Mouse (Mus musculus) liver, postnatal 0 days (tissue): ENCODE data around the gene Bsph2. TPM values are rescaled to one million over a fixed set of nuclear protein-coding genes. Genes with fewer than 3 reads are reported as not detected.

Experiments
- ATAC-seq: fragments of 200-750 bp; cut with Nextera tagmentation; 2 replicates; pipeline ENCODE4 v1.8.0; 2017; ENCODE audit warnings: mild to moderate bottlenecking, moderate library complexity
- DNase-seq: peaks from one replicate; pipeline ENCODE4 v3.0.0-alpha.2; 2016
- H3K27ac ChIP-seq: fragments of 300-500 bp; sonication (generic); 2 replicates; pipeline ENCODE4 v1.5.1; 2014; ENCODE audit warnings: antibody characterized with exemption, moderate library complexity, mild to moderate bottlenecking, low read depth
- H3K27me3 ChIP-seq: fragments of 300-500 bp; sonication (generic); 2 replicates; pipeline ENCODE4 v1.6.1; 2014; ENCODE audit warnings: low read length, control low read depth, mixed read lengths; ENCODE audit not compliant: insufficient read depth
- H3K36me3 ChIP-seq: fragments of 300-500 bp; sonication (generic); replicated peaks from 2 replicates; pipeline ENCODE4 v1.6.1; 2014; ENCODE audit warnings: mild to moderate bottlenecking, control low read depth, low read length, moderate library complexity, mixed read lengths; ENCODE audit not compliant: insufficient read depth
- H3K4me1 ChIP-seq: fragments of 300-500 bp; sonication (generic); 2 replicates; pipeline ENCODE4 v1.6.1; 2014; ENCODE audit warnings: antibody characterized with exemption, mild to moderate bottlenecking, control low read depth; ENCODE audit not compliant: insufficient read depth
- H3K4me2 ChIP-seq: fragments of 300-500 bp; sonication (generic); 2 replicates; pipeline ENCODE4 v1.6.1; 2014; ENCODE audit warnings: low read depth, mild to moderate bottlenecking, low read length, moderate library complexity, mixed read lengths
- H3K4me3 ChIP-seq: fragments of 300-500 bp; sonication (generic); 2 replicates; pipeline ENCODE4 v1.5.1; 2014; ENCODE audit warnings: low read depth, low read length
- H3K9ac ChIP-seq: fragments of 300-500 bp; sonication (generic); replicated peaks from 2 replicates; pipeline ENCODE4 v1.6.1; 2014; ENCODE audit warnings: mild to moderate bottlenecking, moderate library complexity
- H3K9me3 ChIP-seq: fragments of 300-500 bp; sonication (generic); 2 replicates; pipeline ENCODE4 v1.6.1; 2016; ENCODE audit warnings: mild to moderate bottlenecking, control low read depth, low read length, mixed read lengths
- CTCF ChIP-seq: sonication (generic); IDR thresholded peaks from 2 replicates; pipeline ENCODE4 v1.5.1; 2016; ENCODE audit warnings: antibody characterized with exemption, low read depth
- EP300 ChIP-seq: IDR thresholded peaks from 2 replicates; pipeline ENCODE4 v1.6.1; 2016; ENCODE audit warnings: antibody characterized with exemption, low read depth, mild to moderate bottlenecking
- whole genome bisulfite sequencing: fragments of 180-500 bp; shearing (Covaris S2); extraction: QIAGEN DNeasy Blood & Tissue Kit; methylation state at CpG from one replicate; pipeline ENCODE4 v1.1.7; 2014; ENCODE audit not compliant: insufficient replicate concordance; 5-methylcytosine and 5-hydroxymethylcytosine counted together
- polyA plus RNA-seq: library from polyadenylated mRNA; unstranded; fragments of >200 nt; fragmentation: Nextera tagmentation; extraction: Ambion mirVana; gene quantifications from 2 replicates; pipeline ENCODE4 v1.2.1, GENCODE M21; 2015

The Bsph2 gene
- not detected in 2 replicates for polyA plus RNA-seq

GRCm38 (mm10) chr7:13570967-13571366 lies at the start of gene Bsph2:
Gene Bsph2, minus strand, starts transcription at chr7:13571067.
- Histone ChIP-seq H3K27me3 (no peaks in the 10 kb centered on the region), H3K9ac (no peak within 1 kb of the TSS), H3K27ac (no peak within 1 kb of the TSS), H3K4me2 (no peak within 1 kb of the TSS), H3K9me3 (no peaks in the 10 kb centered on the region), H3K36me3 (no peaks in the 10 kb centered on the region), H3K4me1 (no peaks in the 10 kb centered on the region), H3K4me3 (no peak within 1 kb of the TSS)
- DNase-seq (no peak), ATAC-seq (no peak)
- no peak for TF ChIP-seq EP300
- TF ChIP-seq CTCF = no peak

- Histone ChIP-seq H3K4me2 (no peak overlapping the region), H3K9ac (no peak overlapping the region), H3K9me3 (no peaks in the 10 kb centered on the region), H3K4me3 (no peak overlapping the region), H3K4me1 (no peaks in the 10 kb centered on the region), H3K27me3 (no peaks in the 10 kb centered on the region), H3K27ac (no peak overlapping the region), H3K36me3 (no peaks in the 10 kb centered on the region)
- 55% methylated on average over 1 of the region's 1 CpGs for WGBS
- DNase-seq (no peak), ATAC-seq (no peak)
- TF ChIP-seq EP300 (no peak), CTCF (peak; percentile 50)
These were observed 59.3 kb downstream of the Bsph2 start for GRCm38 (mm10) chr7:13511539-13511938.

Other genes starting within 250 kb of the Bsph2 start
- gene Pla2g4c, start 246.4 kb downstream of the Bsph2 start, polyA plus RNA-seq = 2.0 and 2.1 TPM in 2 replicates
- gene Cabp5, start 172.9 kb downstream of the Bsph2 start, polyA plus RNA-seq = not detected in 2 replicates
- not detected in 2 replicates for gene Bsph1, start 120.2 kb downstream of the Bsph2 start, polyA plus RNA-seq
- 10.0 and 13.2 TPM in 2 replicates for gene Sult2a5, start 52.9 kb upstream of the Bsph2 start, polyA plus RNA-seq
- gene Sult2a2, start 162.4 kb upstream of the Bsph2 start, polyA plus RNA-seq = 73.6 and 95.3 TPM in 2 replicates